9 mouse cellular contexts compared by ENCODE assay signal in genomic region chr4:40776416-40776815, GRCm38 (mm10). TPM values are rescaled to one million over a fixed set of nuclear protein-coding genes. Genes with fewer than 3 reads are reported as not detected.
DNase-seq lines count a peak whose midpoint lies in the region.
"Had no signal": no experiment of that assay in that cellular context is flagged by ENCODE, and none has a peak within 500 bp of the region (broad histone marks: within the 10 kb centered on the region; RNA-seq: fewer than 3 reads in every experiment).

No protein-coding gene starts in this region.

- peak; percentile 25 for DNase-seq in lung, postnatal 10 days
- DNase-seq in lung, adult 18-20 months, result no peak
- peak; percentile 58 to 66 for DNase-seq in B cell, adult 2 months
- DNase-seq in R1 (ENCODE audit: low read depth, low spot score), result peak; percentile 59
- DNase-seq in natural killer cell, adult 2 months (ENCODE audit: low spot score in 2 of 2), result peak; percentile 60 to 71
- no peak for DNase-seq in left cerebral cortex, adult 9 months (ENCODE audit: low spot score in 2 of 2)
- DNase-seq in adrenal gland, postnatal 36 days, result no peak
- DNase-seq: adrenal gland, postnatal 10 days; cerebellum, adult 11 months had no signal

RNA-seq across cellular contexts. Expression of gene Smu1, which starts 18.7 kb away (rescaled TPM):
- total RNA-seq in adrenal gland, postnatal 36 days (2021), result 10 to 100 TPM; 60.2 to 71.2 TPM

RNA-seq across cellular contexts. Expression of gene Dnaja1, which starts 54.5 kb away (rescaled TPM):
- total RNA-seq in adrenal gland, postnatal 36 days (2021), result 100 to 1,000 TPM; 287 to 463 TPM

Comparison
In these comparisons a context has a peak if more than half of its experiments do, and no peak if none do; other contexts are left out.
1. DNase-seq: peak in lung, postnatal 10 days (single experiment), B cell, adult 2 months (2 of 2), R1 (single experiment) and natural killer cell, adult 2 months (2 of 2); none in lung, adult 18-20 months (0 of 2), left cerebral cortex, adult 9 months (0 of 2) and adrenal gland, postnatal 36 days (0 of 2).